Mouse (Mus musculus): ENCODE results near the gene Hbp1.

- TF ChIP-seq CTCF (IDR thresholded peaks at IDR 0.05; ENCODE audit: low read depth) (no peak), EP300 (IDR thresholded peaks at IDR 0.05; ENCODE audit: low read depth) (no peak)
Observed at GRCm38 (mm10) chr12:31925343-31925742, 25.0 kb downstream of the Hbp1 start.
